Mouse (Mus musculus) heart, embryonic 12.5 days (tissue): ENCODE measurements around the gene Hoxb7. TPM values are rescaled to one million over a fixed set of nuclear protein-coding genes. Genes with fewer than 3 reads are reported as not detected.
A peak's percentile ranks its signal among the peaks of the same experiment; 100 is the strongest.

ENCODE experiments used
- ATAC-seq: fragments of 200-750 bp; cut with Nextera tagmentation; 2 replicates; pipeline ENCODE4 v1.8.0; 2017; ENCODE audit warnings: moderate TSS enrichment, moderate library complexity; ENCODE audit not compliant: insufficient number of reproducible peaks, low FRiP score
- H3K27ac ChIP-seq: fragments of 300-500 bp; sonication (generic); 2 replicates; pipeline ENCODE4 v1.5.1; 2016; ENCODE audit warnings: mild to moderate bottlenecking, moderate library complexity; ENCODE audit not compliant: poor library complexity, severe bottlenecking
- H3K27me3 ChIP-seq: fragments of 300-500 bp; sonication (generic); replicated peaks from 2 replicates; pipeline ENCODE4 v1.6.1; 2016; ENCODE audit warnings: mild to moderate bottlenecking, moderate library complexity
- H3K36me3 ChIP-seq: fragments of 300-500 bp; sonication (generic); 2 replicates; pipeline ENCODE4 v1.6.1; 2016; ENCODE audit warnings: mild to moderate bottlenecking, moderate library complexity
- H3K4me1 ChIP-seq: fragments of 300-500 bp; sonication (generic); replicated peaks from 2 replicates; pipeline ENCODE4 v1.6.1; 2016; ENCODE audit warnings: mild to moderate bottlenecking
- H3K4me2 ChIP-seq: fragments of 300-500 bp; sonication (generic); 2 replicates; pipeline ENCODE4 v1.6.1; 2016; ENCODE audit warnings: mild to moderate bottlenecking, moderate library complexity
- H3K4me3 ChIP-seq: fragments of 300-500 bp; sonication (generic); 2 replicates; pipeline ENCODE4 v1.5.1; 2016; ENCODE audit warnings: mild to moderate bottlenecking
- H3K9ac ChIP-seq: fragments of 300-500 bp; sonication (generic); 2 replicates; pipeline ENCODE4 v1.6.1; 2016; ENCODE audit warnings: mild to moderate bottlenecking, moderate library complexity
- H3K9me3 ChIP-seq: fragments of 300-500 bp; sonication (generic); replicated peaks from 2 replicates; pipeline ENCODE4 v1.6.1; 2016; ENCODE audit warnings: mild to moderate bottlenecking, moderate library complexity
- WGBS: fragments of 180-500 bp; shearing (Covaris S2); methylation state at CpG from one replicate; pipeline ENCODE4 v1.1.7; 2016; 5-methylcytosine and 5-hydroxymethylcytosine counted together
- polyA plus RNA-seq: library from polyadenylated mRNA; unstranded; fragments of >200 nt; fragmentation: Nextera tagmentation; extraction: Ambion mirVana; gene quantifications from 2 replicates; pipeline ENCODE4 v1.2.1, GENCODE M21; 2016

The Hoxb7 gene
- polyA plus RNA-seq, 1 experiment from 2014 or later: 0.22 TPM

GRCm38 (mm10) chr11:96297428-96297827 lies 11.0 kb downstream of the Hoxb7 start:
- no peaks in the 10 kb centered on the region for H3K9me3 ChIP-seq
- WGBS: 5% methylated on average over 3 of the region's 3 CpGs
- ATAC-seq: no peak
- H3K27ac ChIP-seq: no peak overlapping the region
- H3K4me2 ChIP-seq: no peak overlapping the region
- no peak overlapping the region for H3K4me3 ChIP-seq
- H3K27me3 ChIP-seq: peaks cover 99% of the 10 kb centered on the region
- no peak overlapping the region for H3K9ac ChIP-seq
- no peaks in the 10 kb centered on the region for H3K36me3 ChIP-seq
- peaks cover 18% of the 10 kb centered on the region for H3K4me1 ChIP-seq

DNA sequence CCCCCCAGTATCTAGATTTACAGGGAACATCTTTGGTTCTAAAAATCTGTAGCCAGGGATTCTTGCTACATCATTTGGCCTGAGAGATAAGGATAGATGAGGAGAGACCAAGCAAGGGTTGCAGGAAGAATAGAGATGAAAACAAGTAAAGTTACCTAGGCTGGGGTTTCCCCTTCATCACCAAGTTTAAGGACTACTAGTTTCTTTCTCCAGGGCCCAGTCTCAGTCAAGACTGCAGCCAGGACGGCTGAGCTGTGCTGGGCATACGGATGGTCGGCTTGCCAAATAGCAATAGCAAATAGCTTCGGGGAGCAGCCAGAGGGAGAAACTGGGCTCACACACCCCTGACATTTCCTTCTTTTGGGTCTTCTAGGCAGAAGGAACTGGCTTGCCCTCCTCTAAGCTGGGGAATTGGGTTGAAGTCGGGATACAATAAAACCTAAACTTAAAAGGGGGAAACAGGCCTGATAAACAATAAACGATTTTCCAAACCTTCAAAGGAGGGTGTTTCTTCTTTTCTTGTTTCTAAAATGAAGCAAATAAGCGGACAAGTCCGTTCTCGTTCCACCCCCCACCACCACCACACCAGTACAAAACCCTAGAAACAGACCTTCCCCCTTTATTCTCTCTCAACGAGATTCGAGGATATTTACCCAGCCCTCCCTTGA lies 11.7 kb downstream of the Hoxb7 start:
- WGBS: 4% methylated on average over 11 of the region's 11 CpGs
- Histone ChIP-seq H3K4me3 (no peak overlapping the region), H3K36me3 (no peaks in the 10 kb centered on the region), H3K9me3 (no peaks in the 10 kb centered on the region), H3K9ac (no peak overlapping the region), H3K4me2 (no peak overlapping the region), H3K27me3 (peaks cover 99% of the 10 kb centered on the region), H3K27ac (no peak overlapping the region), H3K4me1 (peaks cover 18% of the 10 kb centered on the region)
- ATAC-seq: no peak

DNA sequence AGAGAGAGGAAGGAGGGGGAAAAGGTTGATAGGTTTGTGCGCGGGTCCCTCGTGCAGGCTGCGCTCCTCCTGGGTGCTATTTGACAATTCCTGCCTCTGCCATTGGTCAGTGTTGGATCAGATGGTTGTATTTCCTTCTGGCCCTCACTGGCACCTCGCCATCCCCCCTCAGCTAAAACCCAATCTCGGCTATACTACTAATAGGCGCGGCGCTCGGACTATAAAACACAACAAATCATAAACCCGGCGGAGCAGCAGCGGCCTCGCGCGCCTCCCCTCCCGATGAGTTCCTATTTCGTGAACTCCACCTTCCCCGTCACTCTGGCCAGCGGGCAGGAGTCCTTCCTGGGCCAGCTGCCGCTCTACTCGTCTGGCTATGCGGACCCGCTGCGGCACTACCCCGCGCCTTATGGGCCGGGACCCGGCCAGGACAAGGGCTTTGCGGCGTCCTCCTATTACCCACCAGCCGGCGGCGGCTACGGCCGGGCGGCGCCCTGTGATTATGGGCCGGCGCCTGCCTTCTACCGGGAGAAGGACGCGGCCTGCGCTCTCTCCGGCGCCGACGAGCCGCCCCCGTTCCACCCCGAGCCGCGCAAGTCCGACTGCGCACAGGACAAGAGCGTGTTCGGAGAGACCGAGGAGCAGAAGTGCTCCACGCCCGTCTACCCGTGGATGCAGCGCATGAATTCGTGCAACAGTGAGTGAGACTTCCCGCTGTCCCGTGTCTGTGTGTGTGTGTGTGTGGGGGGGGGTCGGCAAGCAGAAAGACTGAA lies 12.7 kb downstream of the Hoxb7 start:
- H3K9ac ChIP-seq: no peak overlapping the region
- H3K36me3 ChIP-seq: no peaks in the 10 kb centered on the region
- H3K4me1 ChIP-seq: peaks cover 22% of the 10 kb centered on the region
- H3K9me3 ChIP-seq: no peaks in the 10 kb centered on the region
- peaks cover 99% of the 10 kb centered on the region for H3K27me3 ChIP-seq
- under 1% methylated on average over 66 of the region's 66 CpGs for WGBS
- peak overlapping the region; percentile 31 for H3K4me3 ChIP-seq
- H3K27ac ChIP-seq: no peak overlapping the region
- H3K4me2 ChIP-seq: peak overlapping the region; percentile 47
- ATAC-seq: no peak

DNA sequence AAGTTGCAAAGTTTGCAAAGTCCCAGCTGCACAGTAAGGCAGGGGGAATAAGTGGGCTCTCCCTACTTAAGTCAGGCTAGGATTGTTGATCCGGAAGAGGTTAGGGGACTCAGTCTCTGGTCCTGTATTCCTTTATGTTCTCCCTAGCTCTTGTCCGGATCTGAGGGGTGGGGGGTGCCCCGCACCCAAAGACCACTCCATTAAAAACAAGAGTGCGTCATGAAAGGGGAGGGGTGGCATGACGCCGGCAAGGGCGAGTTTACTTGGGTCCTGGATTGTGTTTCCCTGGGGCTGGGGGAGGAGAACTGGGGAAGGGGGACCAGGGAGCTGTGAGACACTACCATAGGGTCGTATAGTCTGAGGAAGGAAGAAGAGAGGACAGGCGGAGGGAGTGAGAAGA lies 13.4 kb downstream of the Hoxb7 start:
- H3K27me3 ChIP-seq: peaks cover 98% of the 10 kb centered on the region
- no peaks in the 10 kb centered on the region for H3K9me3 ChIP-seq
- H3K4me2 ChIP-seq: no peak overlapping the region
- no peaks in the 10 kb centered on the region for H3K36me3 ChIP-seq
- WGBS: under 1% methylated on average over 9 of the region's 9 CpGs
- H3K27ac ChIP-seq: no peak overlapping the region
- H3K9ac ChIP-seq: no peak overlapping the region
- ATAC-seq: no peak
- H3K4me3 ChIP-seq: no peak overlapping the region
- peaks cover 20% of the 10 kb centered on the region for H3K4me1 ChIP-seq

DNA sequence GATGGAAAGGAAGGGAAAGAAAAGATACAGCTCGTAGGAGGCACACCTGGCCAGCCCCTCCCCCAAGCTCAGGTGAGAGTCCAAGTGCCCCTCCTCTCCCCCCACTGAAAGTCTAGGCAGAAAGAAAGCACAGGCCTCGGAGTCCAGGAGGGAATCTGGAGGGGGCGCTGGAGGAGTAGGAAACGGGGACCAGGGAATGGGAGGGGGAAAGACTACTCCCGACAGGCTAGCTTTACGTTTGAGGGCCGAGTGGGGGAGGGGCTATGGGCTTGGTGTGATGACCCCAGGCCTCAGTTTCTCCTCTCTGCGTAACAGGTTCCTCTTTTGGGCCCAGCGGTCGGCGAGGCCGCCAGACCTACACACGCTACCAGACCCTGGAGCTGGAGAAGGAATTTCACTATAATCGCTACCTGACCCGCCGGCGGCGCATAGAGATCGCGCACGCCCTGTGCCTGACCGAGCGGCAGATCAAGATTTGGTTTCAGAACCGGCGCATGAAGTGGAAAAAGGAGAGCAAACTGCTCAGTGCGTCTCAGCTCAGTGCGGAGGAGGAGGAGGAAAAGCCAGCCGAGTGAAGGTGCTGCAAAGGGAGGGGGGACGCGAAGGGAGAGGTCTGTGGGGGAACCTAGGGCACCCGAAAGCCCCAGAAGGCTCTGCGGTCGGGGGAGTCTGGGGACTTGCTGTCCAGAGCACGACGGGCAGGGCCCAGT lies 14.1 kb downstream of the Hoxb7 start:
- WGBS: under 1% methylated on average over 35 of the region's 35 CpGs
- Histone ChIP-seq H3K4me3 (peak overlapping the region; percentile 4; the same call in 1 of the 2 replicates), H3K36me3 (no peaks in the 10 kb centered on the region), H3K9ac (no peak overlapping the region), H3K4me1 (peaks cover 18% of the 10 kb centered on the region), H3K27me3 (peaks cover 99% of the 10 kb centered on the region), H3K9me3 (no peaks in the 10 kb centered on the region), H3K27ac (no peak overlapping the region), H3K4me2 (peak overlapping the region; percentile 14; the same call in 1 of the 2 replicates)
- ATAC-seq: 0 out of 2 replicates have a peak, but pooled peaks have one; percentile 4

- H3K27me3 ChIP-seq: peaks cover 99% of the 10 kb centered on the region
- H3K9ac ChIP-seq: no peak overlapping the region
- H3K9me3 ChIP-seq: no peaks in the 10 kb centered on the region
- H3K36me3 ChIP-seq: no peaks in the 10 kb centered on the region
- WGBS: 7% methylated on average over 10 of the region's 10 CpGs
- peaks cover 18% of the 10 kb centered on the region for H3K4me1 ChIP-seq
- ATAC-seq: no peak
- H3K4me3 ChIP-seq: peak overlapping the region; percentile 4; the same call in 1 of the 2 replicates
- no peak overlapping the region for H3K27ac ChIP-seq
- H3K4me2 ChIP-seq: peak overlapping the region; percentile 14; the same call in 1 of the 2 replicates
Observed at GRCm38 (mm10) chr11:96301064-96301431, 14.6 kb downstream of the Hoxb7 start.

GRCm38 (mm10) chr11:96301837-96302236 lies 15.4 kb downstream of the Hoxb7 start:
- Histone ChIP-seq H3K4me3 (no peak overlapping the region), H3K9me3 (no peaks in the 10 kb centered on the region), H3K36me3 (no peaks in the 10 kb centered on the region), H3K4me1 (peaks cover 18% of the 10 kb centered on the region), H3K4me2 (no peak overlapping the region), H3K27me3 (peaks cover 99% of the 10 kb centered on the region), H3K9ac (no peak overlapping the region), H3K27ac (no peak overlapping the region)
- 2% methylated on average over 15 of the region's 15 CpGs for WGBS
- no peak for ATAC-seq

DNA sequence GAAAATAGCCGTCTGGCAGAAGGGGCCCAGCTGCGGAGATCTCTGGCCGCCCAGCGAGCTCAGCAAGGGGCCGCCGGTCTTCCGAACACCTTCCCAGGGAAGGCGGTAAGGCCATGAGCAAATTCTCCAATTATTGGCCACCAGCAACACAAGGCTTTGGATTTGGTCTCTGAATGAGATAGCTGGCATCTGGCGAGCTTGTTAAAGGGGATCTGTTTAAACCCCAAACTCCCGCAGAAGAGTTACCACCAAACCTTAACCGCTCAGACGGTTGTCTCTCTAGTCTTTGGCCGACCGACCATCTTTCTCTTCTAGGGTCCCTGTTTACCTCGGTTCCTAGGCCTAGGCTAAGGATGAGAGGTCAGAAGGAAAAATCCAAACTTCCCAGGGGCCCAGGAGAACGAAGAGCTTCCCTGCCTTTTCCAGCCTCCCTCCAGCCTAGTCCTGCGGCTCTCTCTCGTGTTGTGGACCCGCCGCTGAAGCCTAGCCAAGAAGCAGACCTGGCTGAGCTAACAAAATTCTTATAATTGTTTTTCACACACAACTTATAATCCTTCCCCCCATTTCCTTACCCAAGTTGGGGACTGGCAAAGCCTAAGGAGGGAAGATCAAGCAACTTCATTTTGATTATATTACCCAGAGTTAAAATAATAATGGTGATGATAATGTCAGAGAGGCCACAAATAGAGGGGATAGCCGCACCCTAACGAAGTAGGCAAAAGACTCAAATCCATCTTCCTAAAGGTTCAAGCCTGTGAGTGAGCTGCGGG lies 16.1 kb downstream of the Hoxb7 start:
- Histone ChIP-seq H3K27me3 (peaks cover 99% of the 10 kb centered on the region), H3K4me3 (no peak overlapping the region), H3K27ac (no peak overlapping the region), H3K36me3 (no peaks in the 10 kb centered on the region), H3K4me1 (peaks cover 18% of the 10 kb centered on the region), H3K9ac (no peak overlapping the region), H3K4me2 (no peak overlapping the region), H3K9me3 (no peaks in the 10 kb centered on the region)
- no peak for ATAC-seq
- 8% methylated on average over 23 of the region's 23 CpGs for WGBS

GRCm38 (mm10) chr11:96303151-96304099 lies 17.0 kb downstream of the Hoxb7 start, which contains the start of gene Hoxb5:
TSS of gene Hoxb5 (plus strand) at chr11:96303336.
- no peak for ATAC-seq
- no peak within 1 kb of the TSS; the same call in 1 of the 2 replicates for H3K9ac ChIP-seq
- H3K36me3 ChIP-seq: no peaks in the 10 kb centered on the region
- WGBS: under 1% methylated on average over 69 of the region's 69 CpGs
- peak within 1 kb of the TSS; percentile 25 for H3K4me3 ChIP-seq
- H3K9me3 ChIP-seq: no peaks in the 10 kb centered on the region
- no peak within 1 kb of the TSS for H3K27ac ChIP-seq
- peaks cover 18% of the 10 kb centered on the region for H3K4me1 ChIP-seq
- peaks cover 99% of the 10 kb centered on the region for H3K27me3 ChIP-seq
- H3K4me2 ChIP-seq: peak within 1 kb of the TSS; percentile 57
